Mouse (Mus musculus) spleen, adult 10 weeks (tissue): Measurements from ENCODE around the gene Adam20. TPM values are rescaled to one million over a fixed set of nuclear protein-coding genes. Genes with fewer than 3 reads are reported as not detected.

Source experiments
- polyA plus RNA-seq: library from polyadenylated mRNA; stranded (reverse); fragments of 350-450 nt; fragmentation: Illumina TruSeq; extraction: RNeasy Lipid Tissue Mini Kit (QIAGEN cat#74804); gene quantifications from one replicate; pipeline ENCODE4 v1.2.3, GENCODE M21; 2015; ENCODE audit warnings: low replicate concordance; ENCODE audit not compliant: insufficient read depth

Gene Adam20
- polyA plus RNA-seq: not detected

GRCm38 (mm10) chr8:40792973-40793372 is at the start of gene Adam20:
Adam20 (plus strand) TSS chr8:40793273.

GRCm38 (mm10) chr8:40751908-40752307 is 41.2 kb upstream of the Adam20 start, which contains the start of gene Adam25:
Adam25 (plus strand) TSS chr8:40752208.

Other genes starting within 250 kb of the Adam20 start
- not detected for gene Adam24, start 118.2 kb upstream of the Adam20 start, polyA plus RNA-seq
- not detected for gene Adam25, start 41.1 kb upstream of the Adam20 start, polyA plus RNA-seq
- gene Adam39, start 29.7 kb downstream of the Adam20 start, polyA plus RNA-seq: not detected